Mouse (Mus musculus): ENCODE measurements around the gene Mup1.
"Not testable (repeated sequence)": the region's sequence is repeated elsewhere in the genome, so short reads cannot be mapped to it uniquely, and the experiment has no call there.

Mup1 gene

DNA sequence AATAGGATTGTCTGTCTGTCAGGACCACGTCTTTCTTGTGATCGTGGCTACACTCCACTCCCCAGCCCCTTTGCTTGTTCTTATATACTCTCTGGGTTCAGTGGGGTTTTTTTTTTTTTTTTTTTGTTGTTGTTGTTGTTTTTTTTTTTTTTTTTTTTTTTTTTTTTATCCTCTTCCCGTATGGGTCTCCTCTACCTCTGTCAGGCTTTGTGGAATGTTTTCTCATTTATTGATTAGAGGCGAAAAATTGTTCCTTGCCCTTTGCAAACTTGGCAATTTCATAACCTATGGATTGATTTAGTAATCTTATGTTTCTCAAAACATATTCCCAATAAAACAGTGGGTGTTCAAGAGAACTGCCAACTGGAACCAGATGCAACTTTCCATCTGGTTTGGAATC is at the start of gene Mup1:
Gene Mup1, minus strand, starts transcription at position 101 of the 400 bp plus-strand sequence.
- DNase-seq: not testable (repeated sequence)
